Mouse (Mus musculus): ENCODE results near the gene Pdzrn3.

- TF ChIP-seq ZC3H11A (IDR thresholded peaks at IDR 0.05; ENCODE audit: borderline replicate concordance, low read depth, low read length) (no peak), MAFK (IDR thresholded peaks at IDR 0.05; ENCODE audit: insufficient read depth, low read depth, low read length) (no peak), ZNF384 (IDR thresholded peaks at IDR 0.05; ENCODE audit: low read depth, low read length) (no peak), HCFC1 (IDR thresholded peaks at IDR 0.05; ENCODE audit: borderline replicate concordance, insufficient read depth, low read length) (no peak), CHD2 (IDR thresholded peaks at IDR 0.05; ENCODE audit: low read depth, low read length) (no peak)
Measured at GRCm38 (mm10) chr6:101215436-101215791, 162.3 kb downstream of the Pdzrn3 start.

All from ES-E14 (cell line).